Mouse (Mus musculus): ENCODE measurements at regions not wholly inside any gene's neighbourhood (a gene's known extent, or its start where the extent isn't known, plus 50 kb on each side); places are given as distances from the start of the nearest gene placed in this dataset.

GRCm38 (mm10) chr13:34446806-34447205, 101.8 kb upstream of the Slc22a23 start:
- TF ChIP-seq CTCF (IDR thresholded peaks at IDR 0.05; ENCODE audit: borderline replicate concordance, control insufficient read depth, extremely low read depth, insufficient read depth, low read length, poor library complexity) = no peak
- no peak for TF ChIP-seq POLR2A (IDR thresholded peaks at IDR 0.05; ENCODE audit: control insufficient read depth, extremely low read depth, insufficient read depth, low read length, poor library complexity)

Data from thymus, adult 2 months (tissue).